Mouse (Mus musculus) brain, embryonic 14.5 days (tissue): ENCODE results near the gene Mrgprd. TPM values are rescaled to one million over a fixed set of nuclear protein-coding genes. Genes with fewer than 3 reads are reported as not detected.
A peak's percentile ranks its signal among the peaks of the same experiment; 100 is the strongest.

Experiments used
- DNase-seq: peaks from one replicate; pipeline ENCODE4 v3.0.0-alpha.2; 2011; ENCODE audit warnings: low read depth
- CTCF ChIP-seq: fragments of 200-500 bp; IDR thresholded peaks from 2 replicates; pipeline ENCODE4 v1.5.1; 2012; ENCODE audit warnings: inconsistent platforms, mild to moderate bottlenecking, moderate library complexity, borderline replicate concordance; ENCODE audit not compliant: insufficient read depth, insufficient read length; ENCODE audit errors: extremely low read depth
- POLR2A ChIP-seq: fragments of 200-500 bp; IDR thresholded peaks from 2 replicates; pipeline ENCODE4 v1.6.1; 2012; ENCODE audit warnings: mild to moderate bottlenecking, inconsistent platforms, borderline replicate concordance; ENCODE audit not compliant: poor library complexity, insufficient read depth, insufficient read length, severe bottlenecking; ENCODE audit errors: extremely low read depth
- polyA plus RNA-seq: library from polyadenylated mRNA; depleted of rRNA; stranded (reverse); fragments of >200 nt; gene quantifications from 2 replicates; pipeline ENCODE4 v1.2.3, GENCODE M21; 2012; rRNA removed

Gene Mrgprd
- polyA plus RNA-seq, 1 experiment: not detected

GRCm38 (mm10) chr7:145333936-145334335 lies 19.3 kb downstream of the Mrgprd start:
- DNase-seq: no peak
- TF ChIP-seq CTCF (no peak), POLR2A (no peak)

- DNase-seq: peak; percentile 23
- no peak for TF ChIP-seq CTCF
- TF ChIP-seq POLR2A: no peak
Observed at GRCm38 (mm10) chr7:145334428-145335027, 19.9 kb downstream of the Mrgprd start.

GRCm38 (mm10) chr7:145335199-145335598 lies 20.6 kb downstream of the Mrgprd start:
- peak; percentile 70 for DNase-seq
- no peak for TF ChIP-seq POLR2A
- TF ChIP-seq CTCF: no peak

- no peak for DNase-seq
- no peak for TF ChIP-seq POLR2A
- TF ChIP-seq CTCF: no peak
Observed at GRCm38 (mm10) chr7:145335616-145336332, 21.1 kb downstream of the Mrgprd start.

GRCm38 (mm10) chr7:145337889-145338288 lies 23.3 kb downstream of the Mrgprd start:
- TF ChIP-seq CTCF (no peak), POLR2A (no peak)
- DNase-seq: no peak

GRCm38 (mm10) chr7:145340248-145340904 lies 25.7 kb downstream of the Mrgprd start:
- no peak for TF ChIP-seq CTCF
- TF ChIP-seq POLR2A: no peak
- DNase-seq: peak; percentile 51

Other genes with a start within 250 kb of the Mrgprd start
- 1.2 and 1.6 TPM in 2 replicates for gene 1810010D01Rik, start 106.7 kb upstream of the Mrgprd start, polyA plus RNA-seq
- 10.5 and 13.4 TPM in 2 replicates for gene Tpcn2, start 30.8 kb upstream of the Mrgprd start, polyA plus RNA-seq
- 3.9 and 4.7 TPM in 2 replicates for gene Mrgprf, start 14.0 kb upstream of the Mrgprd start, polyA plus RNA-seq